Mouse (Mus musculus) forebrain, embryonic 13.5 days (tissue): ENCODE data around the gene Eif2ak4. TPM values are rescaled to one million over a fixed set of nuclear protein-coding genes. Genes with fewer than 3 reads are reported as not detected.

Experiments used
- ATAC-seq: fragments of 200-750 bp; cut with Nextera tagmentation; 2 replicates; pipeline ENCODE4 v1.8.0; 2017
- H3K27ac ChIP-seq: fragments of 300-500 bp; sonication (generic); 2 replicates; pipeline ENCODE4 v1.5.1; 2015; ENCODE audit warnings: inconsistent platforms, mild to moderate bottlenecking, moderate library complexity
- H3K27me3 ChIP-seq: fragments of 300-500 bp; sonication (generic); 2 replicates; pipeline ENCODE4 v1.6.1; 2015; ENCODE audit warnings: mild to moderate bottlenecking, inconsistent platforms
- H3K36me3 ChIP-seq: fragments of 300-500 bp; sonication (generic); 2 replicates; pipeline ENCODE4 v1.6.1; 2015; ENCODE audit warnings: mild to moderate bottlenecking, inconsistent platforms; ENCODE audit not compliant: poor library complexity, severe bottlenecking
- H3K4me1 ChIP-seq: fragments of 300-500 bp; sonication (generic); 2 replicates; pipeline ENCODE4 v1.6.1; 2015; ENCODE audit warnings: inconsistent platforms
- H3K4me2 ChIP-seq: fragments of 300-500 bp; sonication (generic); 2 replicates; pipeline ENCODE4 v1.6.1; 2015; ENCODE audit warnings: inconsistent platforms, mild to moderate bottlenecking, moderate library complexity
- H3K4me3 ChIP-seq: fragments of 300-500 bp; sonication (generic); 2 replicates; pipeline ENCODE4 v1.5.1; 2015; ENCODE audit warnings: mild to moderate bottlenecking, inconsistent platforms
- H3K9ac ChIP-seq: fragments of 300-500 bp; sonication (generic); 2 replicates; pipeline ENCODE4 v1.6.1; 2015; ENCODE audit warnings: mild to moderate bottlenecking, inconsistent platforms
- H3K9me3 ChIP-seq: fragments of 300-500 bp; sonication (generic); replicated peaks from 2 replicates; pipeline ENCODE4 v1.6.1; 2016; ENCODE audit warnings: inconsistent platforms
- WGBS: fragments of 180-500 bp; shearing (Covaris S2); methylation state at CpG from one replicate; pipeline ENCODE4 v1.1.7; 2015; 5-methylcytosine and 5-hydroxymethylcytosine counted together
- polyA plus RNA-seq: library from polyadenylated mRNA; unstranded; fragments of >200 nt; fragmentation: Nextera tagmentation; extraction: Ambion mirVana; gene quantifications from 2 replicates; pipeline ENCODE4 v1.2.1, GENCODE M21; 2015

Gene Eif2ak4
- polyA plus RNA-seq, 1 experiment from 2014 or later: 8.3 TPM

DNA sequence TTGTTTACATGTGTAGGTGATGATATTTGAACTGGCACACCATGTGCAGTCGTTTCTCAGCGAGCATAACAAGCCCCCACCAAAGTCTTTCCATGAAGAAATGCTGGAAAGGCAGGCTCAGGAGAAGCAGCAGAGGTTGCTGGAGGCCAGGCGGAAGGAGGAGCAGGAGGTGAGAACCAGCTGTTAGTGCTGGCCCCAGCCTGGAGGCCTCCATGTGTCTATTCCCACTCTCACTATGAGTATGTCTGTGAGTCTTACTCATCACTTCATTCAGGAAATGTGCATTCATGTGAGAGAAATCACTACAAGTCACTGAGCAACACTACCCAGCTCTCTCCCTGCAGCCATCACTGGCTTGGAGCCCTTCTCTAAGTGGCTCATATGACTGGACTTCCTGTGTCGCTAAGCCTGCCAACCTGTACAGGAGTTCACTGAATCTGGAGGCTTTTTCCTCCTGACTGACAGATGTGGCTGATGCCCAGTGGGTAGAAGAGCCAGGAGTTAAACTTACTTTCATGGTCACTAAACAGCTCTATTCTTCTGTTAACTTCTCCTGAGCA, 20.0 kb downstream of the Eif2ak4 start:
- no peak for ATAC-seq
- Histone ChIP-seq H3K9ac (no peak overlapping the region), H3K9me3 (no peaks in the 10 kb centered on the region), H3K4me2 (no peak overlapping the region), H3K4me3 (no peak overlapping the region), H3K27me3 (no peaks in the 10 kb centered on the region), H3K4me1 (peaks cover 5% of the 10 kb centered on the region; the same call in 1 of the 2 replicates), H3K27ac (no peak overlapping the region), H3K36me3 (peaks cover 36% of the 10 kb centered on the region)
- WGBS: 85% methylated on average over 4 of the region's 4 CpGs

DNA sequence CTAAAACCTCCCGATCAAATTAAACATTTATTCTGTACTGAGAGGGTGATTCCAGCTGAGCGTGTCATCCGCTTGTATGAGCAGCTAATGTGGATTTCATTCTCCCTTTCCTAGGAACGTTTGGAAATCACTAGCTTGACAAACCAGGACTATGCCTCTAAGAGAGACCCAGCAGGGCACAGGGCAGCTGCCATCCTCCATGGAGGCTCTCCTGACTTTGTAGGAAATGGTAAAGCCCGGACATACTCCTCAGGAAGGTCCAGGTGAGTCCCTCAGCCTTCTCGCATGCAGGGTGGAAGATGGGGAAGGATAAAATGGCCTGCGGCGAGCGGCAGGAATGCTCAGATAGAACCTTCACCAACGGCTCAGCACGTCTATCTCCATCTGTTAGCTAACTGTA, 24.4 kb downstream of the Eif2ak4 start:
- Histone ChIP-seq H3K27ac (no peak overlapping the region), H3K36me3 (peaks cover 63% of the 10 kb centered on the region), H3K9me3 (no peaks in the 10 kb centered on the region), H3K4me2 (no peak overlapping the region), H3K4me1 (no peaks in the 10 kb centered on the region), H3K27me3 (no peaks in the 10 kb centered on the region), H3K4me3 (no peak overlapping the region), H3K9ac (no peak overlapping the region)
- ATAC-seq: no peak
- 96% methylated on average over 11 of the region's 11 CpGs for WGBS

DNA sequence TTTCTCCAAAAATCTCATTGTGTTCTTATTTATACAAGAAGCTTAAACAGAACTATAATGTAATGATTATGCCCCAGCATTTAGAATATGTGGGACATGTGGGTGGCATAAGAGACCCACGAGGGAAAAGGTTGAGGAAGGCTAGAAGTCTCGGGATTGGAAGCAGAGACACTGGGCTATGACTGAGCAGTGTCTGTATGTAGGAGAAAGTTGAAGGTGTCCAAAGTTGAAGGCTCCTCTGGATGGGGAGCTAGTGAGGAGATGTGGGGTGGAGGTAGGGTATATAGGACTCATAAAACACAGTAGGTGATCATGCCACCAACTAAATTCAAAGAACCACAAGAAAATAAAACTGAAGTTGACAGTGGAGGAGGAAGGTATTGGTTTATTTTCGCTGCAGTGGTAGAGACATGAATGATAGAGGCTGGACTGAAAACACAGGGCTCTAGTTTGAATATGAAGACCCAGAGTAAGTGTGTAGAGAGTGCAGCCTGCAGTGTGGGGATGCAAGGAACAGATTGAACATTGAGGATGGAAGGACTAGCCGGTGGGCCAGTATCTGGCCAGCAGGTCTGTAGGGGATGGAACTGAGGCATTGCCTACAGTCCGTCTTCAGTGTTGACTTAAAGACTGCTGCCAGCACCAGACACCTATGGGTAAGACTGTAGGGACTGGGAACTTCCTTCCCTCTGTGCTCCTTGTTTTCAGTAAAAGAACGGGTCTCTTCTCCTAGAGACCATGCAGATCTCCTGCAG, 27.4 kb downstream of the Eif2ak4 start:
- Histone ChIP-seq H3K9me3 (no peaks in the 10 kb centered on the region), H3K4me1 (no peaks in the 10 kb centered on the region), H3K27me3 (no peaks in the 10 kb centered on the region), H3K4me3 (no peak overlapping the region), H3K9ac (no peak overlapping the region), H3K4me2 (no peak overlapping the region), H3K36me3 (peaks cover 64% of the 10 kb centered on the region), H3K27ac (no peak overlapping the region)
- WGBS: 92% methylated on average over 6 of the region's 6 CpGs
- no peak for ATAC-seq

GRCm38 (mm10) chr2:118418076-118418475, 29.7 kb downstream of the Eif2ak4 start:
- Histone ChIP-seq H3K36me3 (peaks cover 58% of the 10 kb centered on the region), H3K4me1 (no peaks in the 10 kb centered on the region), H3K9ac (no peak overlapping the region), H3K27ac (no peak overlapping the region), H3K4me3 (no peak overlapping the region), H3K4me2 (no peak overlapping the region), H3K27me3 (no peaks in the 10 kb centered on the region), H3K9me3 (no peaks in the 10 kb centered on the region)
- no peak for ATAC-seq
- 93% methylated on average over 4 of the region's 4 CpGs for WGBS

GRCm38 (mm10) chr2:118421951-118422350, 33.5 kb downstream of the Eif2ak4 start:
- Histone ChIP-seq H3K9me3 (no peaks in the 10 kb centered on the region), H3K4me3 (no peak overlapping the region), H3K4me2 (no peak overlapping the region), H3K36me3 (peaks cover 55% of the 10 kb centered on the region), H3K27me3 (no peaks in the 10 kb centered on the region), H3K9ac (no peak overlapping the region), H3K27ac (no peak overlapping the region), H3K4me1 (no peaks in the 10 kb centered on the region)
- ATAC-seq: no peak
- 93% methylated on average over 15 of the region's 15 CpGs for WGBS

GRCm38 (mm10) chr2:118422385-118422784, 34.0 kb downstream of the Eif2ak4 start:
- H3K9ac ChIP-seq: no peak overlapping the region
- peaks cover 55% of the 10 kb centered on the region for H3K36me3 ChIP-seq
- 91% methylated on average over 8 of the region's 8 CpGs for whole genome bisulfite sequencing
- no peak overlapping the region for H3K27ac ChIP-seq
- H3K4me1 ChIP-seq: no peaks in the 10 kb centered on the region
- H3K4me3 ChIP-seq: no peak overlapping the region
- ATAC-seq: no peak
- no peak overlapping the region for H3K4me2 ChIP-seq
- no peaks in the 10 kb centered on the region for H3K9me3 ChIP-seq
- no peaks in the 10 kb centered on the region for H3K27me3 ChIP-seq

- no peak overlapping the region for H3K4me2 ChIP-seq
- H3K9ac ChIP-seq: no peak overlapping the region
- peaks cover 61% of the 10 kb centered on the region for H3K36me3 ChIP-seq
- H3K27me3 ChIP-seq: no peaks in the 10 kb centered on the region
- no peaks in the 10 kb centered on the region for H3K9me3 ChIP-seq
- WGBS: 76% methylated on average over 6 of the region's 6 CpGs
- ATAC-seq: no peak
- no peak overlapping the region for H3K4me3 ChIP-seq
- H3K4me1 ChIP-seq: no peaks in the 10 kb centered on the region
- H3K27ac ChIP-seq: no peak overlapping the region
These were observed 39.9 kb downstream of the Eif2ak4 start for GRCm38 (mm10) chr2:118428296-118428695.

DNA sequence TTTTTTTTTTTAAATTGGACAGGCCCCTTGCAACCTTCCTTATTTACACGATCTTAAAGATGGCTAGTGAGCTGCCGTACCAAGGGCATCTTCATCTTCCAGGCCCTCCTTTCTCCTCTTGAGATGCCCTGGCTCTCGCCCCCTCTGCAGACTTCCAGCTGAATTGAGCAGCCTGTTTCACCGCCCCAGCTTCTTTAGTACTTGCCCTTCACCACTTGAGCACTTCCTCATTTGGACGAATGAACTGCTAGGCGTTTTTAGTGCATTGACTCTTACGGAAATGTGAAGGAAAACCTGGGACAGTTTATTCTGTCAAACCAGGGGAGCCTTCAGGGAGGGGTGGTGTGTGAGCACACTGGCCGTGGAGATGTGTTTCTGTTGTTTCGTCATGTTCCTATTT, 40.9 kb downstream of the Eif2ak4 start:
- Histone ChIP-seq H3K36me3 (peaks cover 66% of the 10 kb centered on the region), H3K4me3 (no peak overlapping the region), H3K9ac (no peak overlapping the region), H3K4me2 (no peak overlapping the region), H3K9me3 (no peaks in the 10 kb centered on the region), H3K27me3 (no peaks in the 10 kb centered on the region), H3K27ac (no peak overlapping the region), H3K4me1 (no peaks in the 10 kb centered on the region)
- 87% methylated on average over 9 of the region's 9 CpGs for WGBS
- ATAC-seq: no peak

GRCm38 (mm10) chr2:118430630-118431029, 42.2 kb downstream of the Eif2ak4 start:
- H3K9ac ChIP-seq: no peak overlapping the region
- peaks cover 67% of the 10 kb centered on the region for H3K36me3 ChIP-seq
- no peaks in the 10 kb centered on the region for H3K27me3 ChIP-seq
- no peak overlapping the region for H3K4me3 ChIP-seq
- H3K4me1 ChIP-seq: no peaks in the 10 kb centered on the region
- 84% methylated on average over 16 of the region's 16 CpGs for WGBS
- no peak overlapping the region for H3K27ac ChIP-seq
- H3K4me2 ChIP-seq: no peak overlapping the region
- no peaks in the 10 kb centered on the region for H3K9me3 ChIP-seq
- no peak for ATAC-seq

DNA sequence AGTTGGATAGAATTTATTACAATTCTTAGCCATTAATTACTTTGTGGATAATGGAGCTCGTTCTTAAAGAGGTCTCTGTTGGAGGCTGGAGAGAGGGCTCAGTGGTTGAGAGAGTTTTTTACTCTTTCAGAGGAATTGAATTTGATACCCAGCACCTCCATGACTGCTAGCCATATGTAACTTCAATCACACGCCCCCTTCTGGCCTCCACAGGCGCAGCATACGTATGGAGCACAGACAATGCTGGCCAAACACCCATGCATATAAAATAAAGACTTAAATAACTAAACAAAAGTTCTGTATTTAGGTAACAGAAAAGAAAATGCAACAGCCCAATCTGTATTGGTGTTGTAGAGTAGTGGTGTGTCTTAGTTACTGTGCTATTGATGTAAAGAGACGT, 43.2 kb downstream of the Eif2ak4 start:
- peaks cover 74% of the 10 kb centered on the region for H3K36me3 ChIP-seq
- ATAC-seq: no peak
- H3K27me3 ChIP-seq: no peaks in the 10 kb centered on the region
- WGBS: 62% methylated on average over 5 of the region's 5 CpGs
- H3K4me3 ChIP-seq: no peak overlapping the region
- no peaks in the 10 kb centered on the region for H3K4me1 ChIP-seq
- no peak overlapping the region for H3K4me2 ChIP-seq
- no peak overlapping the region for H3K27ac ChIP-seq
- no peaks in the 10 kb centered on the region for H3K9me3 ChIP-seq
- no peak overlapping the region for H3K9ac ChIP-seq

- Histone ChIP-seq H3K9me3 (no peaks in the 10 kb centered on the region), H3K9ac (no peak overlapping the region), H3K27ac (no peak overlapping the region), H3K4me1 (peaks cover 18% of the 10 kb centered on the region), H3K27me3 (peaks cover 9% of the 10 kb centered on the region; the same call in 1 of the 2 replicates), H3K36me3 (peaks cover 33% of the 10 kb centered on the region), H3K4me3 (no peak overlapping the region), H3K4me2 (no peak overlapping the region)
- no peak for ATAC-seq
- 85% methylated on average over 5 of the region's 5 CpGs for WGBS
These were observed 53.8 kb downstream of the Eif2ak4 start for GRCm38 (mm10) chr2:118442172-118442571.

- WGBS: 92% methylated on average over 4 of the region's 4 CpGs
- Histone ChIP-seq H3K4me3 (no peak overlapping the region), H3K9me3 (no peaks in the 10 kb centered on the region), H3K27ac (no peak overlapping the region), H3K36me3 (peaks cover 33% of the 10 kb centered on the region), H3K4me2 (no peak overlapping the region), H3K27me3 (peaks cover 9% of the 10 kb centered on the region; the same call in 1 of the 2 replicates), H3K4me1 (peaks cover 18% of the 10 kb centered on the region), H3K9ac (no peak overlapping the region)
- ATAC-seq: no peak
These were observed 54.3 kb downstream of the Eif2ak4 start for GRCm38 (mm10) chr2:118442723-118443122.
